Mouse (Mus musculus): ENCODE measurements around the gene Tshz2. TPM values are rescaled to one million over a fixed set of nuclear protein-coding genes. Genes with fewer than 3 reads are reported as not detected.

Tshz2 gene
- polyA plus RNA-seq, 1 experiment from 2014 or later: 3.6 TPM

DNA sequence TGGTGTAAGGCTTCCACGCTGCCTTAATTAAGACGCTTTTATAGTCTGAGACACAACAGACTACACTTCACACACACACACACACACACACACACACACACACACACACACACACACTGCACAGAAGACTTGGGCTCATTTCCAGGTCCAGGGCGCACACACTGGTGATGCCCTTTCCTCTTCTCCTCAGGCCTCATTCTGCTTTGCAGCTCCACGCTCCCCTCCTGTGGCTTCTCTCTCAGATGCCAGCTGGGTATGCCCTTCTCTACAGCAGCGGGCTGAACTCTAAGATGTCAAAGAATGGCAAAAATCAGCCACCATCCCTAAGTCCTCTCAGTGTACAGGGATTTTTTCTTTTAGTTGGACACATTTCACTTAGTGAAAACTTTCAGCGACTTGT, 41.0 kb downstream of the Tshz2 start:
- Histone ChIP-seq H3K27ac (peak overlapping the region; percentile 18; the same call in 1 of the 2 replicates), H3K36me3 (no peaks in the 10 kb centered on the region), H3K4me2 (no peak overlapping the region), H3K27me3 (no peaks in the 10 kb centered on the region), H3K4me3 (no peak overlapping the region), H3K4me1 (replicated peaks) (peaks cover 5% of the 10 kb centered on the region; the same call in 1 of the 2 replicates), H3K9me3 (replicated peaks) (no peaks in the 10 kb centered on the region), H3K9ac (no peak overlapping the region)
- no peak for ATAC-seq (replicated peaks; ENCODE audit: insufficient number of reproducible peaks, insufficient read depth, low FRiP score, low read depth)
- 74% methylated on average over 6 of the region's 6 CpGs for WGBS

DNA sequence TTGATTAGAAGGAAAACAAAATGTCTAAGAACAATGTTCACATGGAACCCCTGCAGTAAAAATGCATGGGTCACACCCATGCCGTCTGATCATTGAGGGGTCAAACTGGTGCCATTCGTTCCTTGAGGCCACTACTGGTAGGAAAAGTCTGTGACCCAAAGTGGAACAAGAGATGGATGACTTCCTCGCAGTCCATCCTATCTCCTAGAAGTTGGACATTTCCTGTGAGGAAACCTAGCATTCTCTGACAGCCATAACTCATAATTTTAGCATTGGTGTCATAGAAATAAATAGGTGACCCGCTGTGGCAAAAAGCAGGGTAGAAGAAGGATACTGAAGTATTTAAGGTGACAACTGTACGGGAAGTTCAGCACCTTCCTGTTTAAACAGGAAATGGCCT, 41.4 kb downstream of the Tshz2 start:
- Histone ChIP-seq H3K4me1 (replicated peaks) (peaks cover 5% of the 10 kb centered on the region; the same call in 1 of the 2 replicates), H3K36me3 (no peaks in the 10 kb centered on the region), H3K4me3 (no peak overlapping the region), H3K27me3 (no peaks in the 10 kb centered on the region), H3K27ac (peak overlapping the region; percentile 18; the same call in 1 of the 2 replicates), H3K4me2 (no peak overlapping the region), H3K9me3 (replicated peaks) (no peaks in the 10 kb centered on the region), H3K9ac (no peak overlapping the region)
- ATAC-seq (replicated peaks; ENCODE audit: insufficient number of reproducible peaks, insufficient read depth, low FRiP score, low read depth): no peak
- 70% methylated on average over 5 of the region's 5 CpGs for WGBS

DNA sequence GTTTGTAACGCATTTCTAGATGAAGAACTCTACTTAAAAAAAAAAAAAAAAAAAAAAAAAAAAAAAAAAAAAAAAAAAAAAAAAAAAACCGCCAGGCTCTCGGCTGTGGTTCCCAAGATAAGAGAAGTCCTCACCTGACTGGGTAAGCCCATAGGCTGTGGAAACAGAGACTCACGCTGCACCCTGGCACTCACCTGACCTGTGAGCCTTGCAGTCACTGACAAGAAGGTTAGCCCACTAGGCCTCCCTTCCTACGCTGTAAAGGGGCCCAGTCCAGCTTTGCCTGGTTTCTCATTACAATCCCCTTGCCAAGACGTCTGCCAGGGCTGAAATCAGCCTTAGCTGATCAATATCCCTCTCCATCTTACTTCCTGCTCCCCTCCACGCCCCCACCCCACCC, 46.5 kb downstream of the Tshz2 start:
- Histone ChIP-seq H3K4me3 (no peak overlapping the region), H3K27ac (0 out of 2 replicates have a peak overlapping the region, but pooled peaks have one; percentile 1), H3K27me3 (no peaks in the 10 kb centered on the region; the same call in 1 of the 2 replicates), H3K4me1 (replicated peaks) (peaks cover 2% of the 10 kb centered on the region; the same call in 1 of the 2 replicates), H3K9ac (no peak overlapping the region), H3K9me3 (replicated peaks) (no peaks in the 10 kb centered on the region), H3K36me3 (no peaks in the 10 kb centered on the region), H3K4me2 (no peak overlapping the region)
- no peak for ATAC-seq (replicated peaks; ENCODE audit: insufficient number of reproducible peaks, insufficient read depth, low FRiP score, low read depth)
- 41% methylated on average over 7 of the region's 7 CpGs for WGBS

DNA sequence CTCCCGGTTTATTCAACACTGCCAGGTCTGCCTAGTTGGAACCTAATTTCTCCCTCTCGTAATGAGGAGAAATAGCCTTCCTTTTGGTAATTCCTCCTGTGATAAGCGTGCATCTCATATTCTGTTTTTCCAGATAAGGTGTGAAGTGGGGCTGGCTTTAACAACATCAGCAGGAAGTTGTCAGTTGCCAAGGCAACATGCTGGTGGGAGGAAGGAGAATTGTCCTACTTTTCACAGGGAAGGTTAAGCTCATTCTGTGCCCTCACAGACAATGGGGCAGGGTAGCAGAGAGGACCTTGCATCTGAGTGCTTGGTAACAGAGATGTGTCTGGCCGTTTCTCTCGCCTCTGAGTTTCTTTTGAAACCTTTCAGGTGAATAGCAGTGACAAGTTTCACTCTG, 47.1 kb downstream of the Tshz2 start:
- H3K4me3 ChIP-seq: no peak overlapping the region
- peaks cover 3% of the 10 kb centered on the region; the same call in 1 of the 2 replicates for H3K4me1 ChIP-seq (replicated peaks)
- ATAC-seq (replicated peaks; ENCODE audit: insufficient number of reproducible peaks, insufficient read depth, low FRiP score, low read depth): no peak
- H3K9me3 ChIP-seq (replicated peaks): no peaks in the 10 kb centered on the region
- H3K4me2 ChIP-seq: no peak overlapping the region
- H3K27me3 ChIP-seq: no peaks in the 10 kb centered on the region; the same call in 1 of the 2 replicates
- no peak overlapping the region for H3K9ac ChIP-seq
- no peaks in the 10 kb centered on the region for H3K36me3 ChIP-seq
- WGBS: 46% methylated on average over 5 of the region's 5 CpGs
- H3K27ac ChIP-seq: no peak overlapping the region

DNA sequence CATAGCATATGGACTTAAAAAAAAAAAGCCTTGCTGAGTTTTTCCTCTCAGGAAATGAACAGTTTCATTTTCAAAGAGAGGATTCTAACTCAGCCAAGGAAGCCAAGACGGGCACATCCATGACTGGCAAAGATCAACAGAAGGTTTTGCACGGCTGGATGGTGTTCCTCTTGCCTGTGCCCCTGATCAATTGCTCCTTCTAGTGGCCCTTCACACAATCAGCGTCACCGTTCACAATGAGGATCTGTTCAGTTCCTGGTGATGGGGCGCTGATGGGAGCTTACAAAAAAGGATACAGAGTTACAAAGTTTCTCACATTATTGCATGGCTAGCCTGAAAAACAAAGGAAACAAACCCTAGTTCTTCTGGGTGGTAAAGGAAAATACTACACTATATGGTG, 52.4 kb downstream of the Tshz2 start:
- WGBS: 46% methylated on average over 5 of the region's 5 CpGs
- no peak overlapping the region for H3K9ac ChIP-seq
- H3K4me1 ChIP-seq (replicated peaks): peaks cover 14% of the 10 kb centered on the region
- no peaks in the 10 kb centered on the region for H3K36me3 ChIP-seq
- ATAC-seq (replicated peaks; ENCODE audit: insufficient number of reproducible peaks, insufficient read depth, low FRiP score, low read depth): no peak
- no peak overlapping the region for H3K4me3 ChIP-seq
- no peak overlapping the region for H3K4me2 ChIP-seq
- H3K27me3 ChIP-seq: no peaks in the 10 kb centered on the region; the same call in 1 of the 2 replicates
- H3K27ac ChIP-seq: no peak overlapping the region
- H3K9me3 ChIP-seq (replicated peaks): no peaks in the 10 kb centered on the region

DNA sequence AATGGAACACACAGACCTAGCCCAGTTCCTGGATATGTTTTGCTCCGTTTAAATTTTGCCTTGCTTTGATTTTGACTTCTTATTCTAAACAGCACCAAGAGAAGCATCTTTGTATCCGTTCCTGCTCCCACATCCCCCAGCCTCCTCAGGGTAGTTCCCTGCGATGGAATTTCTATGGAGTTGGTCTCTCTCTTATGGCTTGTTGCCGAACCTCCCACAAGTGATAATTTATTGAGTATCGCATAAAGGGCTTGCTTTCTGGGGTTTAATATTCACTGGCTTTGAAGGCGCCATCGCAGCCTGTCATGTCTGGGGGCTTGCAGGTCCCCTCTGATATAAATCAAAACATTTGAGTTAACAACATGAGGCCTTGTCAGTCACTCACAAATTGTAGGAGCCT, 52.9 kb downstream of the Tshz2 start:
- H3K36me3 ChIP-seq: no peaks in the 10 kb centered on the region
- H3K27ac ChIP-seq: no peak overlapping the region
- no peaks in the 10 kb centered on the region; the same call in 1 of the 2 replicates for H3K27me3 ChIP-seq
- ATAC-seq (replicated peaks; ENCODE audit: insufficient number of reproducible peaks, insufficient read depth, low FRiP score, low read depth): no peak
- H3K4me1 ChIP-seq (replicated peaks): peaks cover 14% of the 10 kb centered on the region
- H3K9ac ChIP-seq: no peak overlapping the region
- no peaks in the 10 kb centered on the region for H3K9me3 ChIP-seq (replicated peaks)
- no peak overlapping the region for H3K4me3 ChIP-seq
- no peak overlapping the region for H3K4me2 ChIP-seq
- 72% methylated on average over 7 of the region's 7 CpGs for WGBS

DNA sequence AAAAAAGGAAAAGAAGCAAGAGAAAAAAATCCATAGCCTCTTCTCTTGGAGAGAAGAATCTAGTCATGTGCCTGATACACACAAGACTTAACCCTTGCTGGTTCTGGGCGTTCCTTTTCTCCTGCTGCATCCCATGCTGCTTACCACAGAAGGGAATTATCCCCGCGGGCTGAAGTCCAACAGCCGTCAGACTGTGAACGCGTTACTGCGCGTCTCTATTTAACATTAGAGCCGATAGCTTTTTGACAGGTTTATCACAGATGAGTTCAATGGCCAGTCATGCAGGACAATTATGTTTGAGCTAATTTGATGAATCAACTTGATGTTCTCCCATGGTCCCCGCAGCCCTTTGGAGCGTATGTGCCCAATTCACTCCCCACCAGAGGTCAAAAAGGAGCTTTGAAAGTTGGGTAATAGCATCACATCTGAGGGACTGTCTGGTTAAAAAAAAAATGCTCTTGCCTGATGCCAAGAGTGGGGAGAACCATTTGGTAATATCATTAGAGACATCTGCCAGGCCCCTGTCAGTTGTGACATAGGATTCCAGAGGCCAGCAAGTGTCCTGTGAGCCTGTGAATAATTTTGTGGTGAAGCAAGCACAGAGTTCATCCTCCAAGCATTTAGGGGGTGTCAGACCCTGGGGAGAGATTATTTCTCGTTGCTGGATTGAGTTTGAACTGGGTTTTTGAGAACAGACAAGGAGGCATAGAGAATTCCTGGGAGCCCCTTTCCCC, 54.1 kb downstream of the Tshz2 start:
- peaks cover 14% of the 10 kb centered on the region for H3K4me1 ChIP-seq (replicated peaks)
- no peak overlapping the region for H3K4me3 ChIP-seq
- no peak overlapping the region for H3K27ac ChIP-seq
- no peak for ATAC-seq (replicated peaks; ENCODE audit: insufficient number of reproducible peaks, insufficient read depth, low FRiP score, low read depth)
- H3K27me3 ChIP-seq: no peaks in the 10 kb centered on the region; the same call in 1 of the 2 replicates
- H3K36me3 ChIP-seq: no peaks in the 10 kb centered on the region
- H3K4me2 ChIP-seq: no peak overlapping the region
- H3K9ac ChIP-seq: no peak overlapping the region
- no peaks in the 10 kb centered on the region for H3K9me3 ChIP-seq (replicated peaks)
- WGBS: 73% methylated on average over 12 of the region's 12 CpGs

DNA sequence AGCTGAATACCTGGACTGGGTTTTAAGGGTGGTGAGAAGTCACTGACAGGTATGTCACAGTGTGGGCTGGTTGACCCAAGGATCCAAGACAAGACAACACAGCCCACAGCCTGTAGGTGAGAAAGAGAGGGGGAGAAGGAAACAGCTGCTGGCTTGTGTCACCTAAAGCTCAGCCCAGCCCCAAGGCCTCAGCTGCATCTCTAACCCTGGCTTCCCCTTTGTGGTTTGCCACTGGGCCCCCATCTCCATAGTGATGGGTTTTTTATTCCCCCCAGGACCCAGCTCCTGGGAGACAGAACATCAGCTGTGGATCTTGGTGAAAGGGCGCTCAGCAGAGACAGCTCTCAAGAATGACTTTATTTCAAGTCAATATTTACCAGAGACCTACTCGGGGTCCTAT, 57.2 kb downstream of the Tshz2 start:
- Histone ChIP-seq H3K27me3 (no peaks in the 10 kb centered on the region), H3K4me2 (no peak overlapping the region), H3K4me1 (replicated peaks) (peaks cover 23% of the 10 kb centered on the region), H3K27ac (no peak overlapping the region), H3K9me3 (replicated peaks) (no peaks in the 10 kb centered on the region), H3K9ac (no peak overlapping the region), H3K4me3 (no peak overlapping the region), H3K36me3 (no peaks in the 10 kb centered on the region)
- WGBS: 85% methylated on average over 2 of the region's 2 CpGs
- no peak for ATAC-seq (replicated peaks; ENCODE audit: insufficient number of reproducible peaks, insufficient read depth, low FRiP score, low read depth)

DNA sequence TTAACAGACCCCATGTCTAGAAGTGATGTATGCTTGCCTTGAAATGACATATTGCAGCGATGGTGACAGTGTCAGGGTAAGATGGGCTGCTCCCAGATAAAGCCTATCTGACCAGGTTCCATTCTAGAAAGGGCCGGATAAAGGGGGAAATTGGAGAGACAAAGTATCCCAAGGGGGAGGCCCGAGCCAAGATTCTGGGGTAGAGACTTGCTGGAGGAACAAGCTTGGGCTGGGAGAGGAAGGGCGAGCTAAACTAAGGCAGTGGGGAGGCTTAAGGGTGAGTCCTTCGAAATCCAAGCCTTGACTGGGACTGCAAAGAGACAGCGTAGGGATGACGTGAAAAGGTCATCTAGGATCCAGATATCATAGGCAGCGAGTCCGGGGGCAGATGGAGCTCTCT, 61.7 kb downstream of the Tshz2 start:
- Histone ChIP-seq H3K4me1 (replicated peaks) (peaks cover 23% of the 10 kb centered on the region), H3K27ac (no peak overlapping the region), H3K9me3 (replicated peaks) (no peaks in the 10 kb centered on the region), H3K4me2 (no peak overlapping the region), H3K27me3 (no peaks in the 10 kb centered on the region), H3K9ac (no peak overlapping the region), H3K4me3 (no peak overlapping the region), H3K36me3 (no peaks in the 10 kb centered on the region)
- 67% methylated on average over 9 of the region's 9 CpGs for WGBS
- no peak for ATAC-seq (replicated peaks; ENCODE audit: insufficient number of reproducible peaks, insufficient read depth, low FRiP score, low read depth)

DNA sequence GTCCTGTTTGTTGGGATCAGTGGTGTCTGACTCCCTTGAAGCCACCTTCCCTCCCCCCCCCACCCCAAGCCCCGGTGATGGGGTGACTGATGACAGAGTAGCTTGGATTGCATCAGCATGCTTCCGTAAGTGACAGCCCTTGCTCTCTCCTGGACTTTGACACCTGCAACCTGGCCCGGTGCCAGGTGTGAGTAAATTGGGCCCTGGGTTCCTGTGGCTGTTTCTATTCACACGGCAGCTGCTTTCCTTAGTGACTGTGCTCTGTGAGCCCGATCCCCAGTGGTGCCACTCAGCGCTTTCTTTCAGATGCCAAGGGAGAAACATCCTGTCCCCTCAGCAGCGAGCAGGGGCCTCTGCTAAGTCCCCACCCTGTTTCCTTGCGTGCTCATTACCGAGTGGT, 62.2 kb downstream of the Tshz2 start:
- Histone ChIP-seq H3K4me1 (replicated peaks) (peaks cover 28% of the 10 kb centered on the region), H3K36me3 (no peaks in the 10 kb centered on the region), H3K27me3 (no peaks in the 10 kb centered on the region), H3K4me2 (no peak overlapping the region), H3K9ac (no peak overlapping the region), H3K9me3 (replicated peaks) (no peaks in the 10 kb centered on the region), H3K27ac (no peak overlapping the region), H3K4me3 (no peak overlapping the region)
- WGBS: 56% methylated on average over 9 of the region's 9 CpGs
- ATAC-seq (replicated peaks; ENCODE audit: insufficient number of reproducible peaks, insufficient read depth, low FRiP score, low read depth): no peak

DNA sequence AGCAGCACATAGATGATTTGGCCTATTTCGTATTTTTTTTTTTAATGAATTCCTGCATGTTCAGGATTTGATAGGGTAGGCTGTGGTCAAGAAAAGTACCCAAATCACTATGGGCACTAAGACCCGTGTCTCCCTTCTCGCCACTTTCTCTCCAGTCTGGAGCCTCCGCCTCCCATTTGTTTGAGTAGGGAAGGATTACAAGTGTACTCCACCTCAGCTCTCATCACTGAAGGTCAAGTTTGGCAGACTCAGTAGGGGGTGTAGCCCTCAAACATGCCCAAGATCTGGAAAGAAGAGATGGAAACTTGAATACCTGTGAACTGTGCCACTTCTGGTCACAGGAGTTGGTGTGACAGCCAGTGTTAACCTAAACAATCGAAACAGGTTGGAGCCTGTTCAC, 66.3 kb downstream of the Tshz2 start:
- ATAC-seq (replicated peaks; ENCODE audit: insufficient number of reproducible peaks, insufficient read depth, low FRiP score, low read depth): no peak
- 82% methylated on average over 5 of the region's 5 CpGs for WGBS
- H3K4me1 ChIP-seq (replicated peaks): peaks cover 40% of the 10 kb centered on the region

More for the DNA sequence above, 66.3 kb downstream of the Tshz2 start:
- Histone ChIP-seq H3K27me3 (no peaks in the 10 kb centered on the region), H3K9ac (no peak overlapping the region), H3K4me2 (no peak overlapping the region), H3K9me3 (replicated peaks) (no peaks in the 10 kb centered on the region), H3K4me3 (no peak overlapping the region), H3K36me3 (no peaks in the 10 kb centered on the region), H3K27ac (peak overlapping the region; percentile 71; the same call in 1 of the 2 replicates)

All from heart, embryonic 15.5 days (tissue).